Mouse (Mus musculus) neutrophil, adult 5-6 weeks (primary cell): Measurements from ENCODE around the gene Tmed10. TPM values are rescaled to one million over a fixed set of nuclear protein-coding genes. Genes with fewer than 3 reads are reported as not detected.

Experiments used
- ATAC-seq: fragments of 151-379, 151-347 bp; 2 replicates; pipeline ENCODE4 v1.8.0; 2017; ENCODE audit warnings: mild to moderate bottlenecking, moderate TSS enrichment; ENCODE audit not compliant: insufficient number of reproducible peaks, poor library complexity, low FRiP score, severe bottlenecking; ENCODE audit errors: extremely low read depth
- total RNA-seq: library from RNA; stranded (forward); fragments of 200-1000 nt; gene quantifications from 2 replicates; pipeline ENCODE4 v1.2.3, GENCODE M21; 2017

Gene Tmed10
- total RNA-seq, 1 experiment from 2014 or later = 89.6 TPM

- peak; percentile 62 for ATAC-seq
Measured at GRCm38 (mm10) chr12:85339947-85340346, 34.7 kb downstream of the Tmed10 start.

GRCm38 (mm10) chr12:85339243-85339729, 35.4 kb downstream of the Tmed10 start, which contains the start of gene Nek9:
Gene Nek9 (minus strand): TSS chr12:85339362.
- ATAC-seq = peak; percentile 86

GRCm38 (mm10) chr12:85338815-85339214, 35.8 kb downstream of the Tmed10 start:
- no peak for ATAC-seq

- no peak for ATAC-seq
Measured at GRCm38 (mm10) chr12:85337567-85338311, 36.9 kb downstream of the Tmed10 start.

GRCm38 (mm10) chr12:85330153-85330552, 44.5 kb downstream of the Tmed10 start:
- peak; percentile 26; the same call in 1 of the 2 replicates for ATAC-seq

GRCm38 (mm10) chr12:85308651-85309050, 66.0 kb downstream of the Tmed10 start:
- ATAC-seq = no peak

- peak; percentile 82 for ATAC-seq
Measured at GRCm38 (mm10) chr12:85305247-85305892, 69.3 kb downstream of the Tmed10 start.

- peak; percentile 49 for ATAC-seq
Measured at GRCm38 (mm10) chr12:85304725-85305124, 69.9 kb downstream of the Tmed10 start.

GRCm38 (mm10) chr12:85303256-85303655, 71.4 kb downstream of the Tmed10 start:
- ATAC-seq = no peak

- no peak for ATAC-seq
Measured at GRCm38 (mm10) chr12:85298835-85299180, 75.8 kb downstream of the Tmed10 start.

- no peak for ATAC-seq
Measured at GRCm38 (mm10) chr12:85298127-85298834, 76.4 kb downstream of the Tmed10 start.

GRCm38 (mm10) chr12:85297345-85297997, 77.2 kb downstream of the Tmed10 start:
- ATAC-seq = no peak

- no peak for ATAC-seq
Measured at GRCm38 (mm10) chr12:85296915-85297314, 77.7 kb downstream of the Tmed10 start.

GRCm38 (mm10) chr12:85295506-85295905, 79.1 kb downstream of the Tmed10 start:
- no peak for ATAC-seq

- no peak for ATAC-seq
Measured at GRCm38 (mm10) chr12:85292906-85293305, 81.7 kb downstream of the Tmed10 start.

- ATAC-seq = no peak
Measured at GRCm38 (mm10) chr12:85292288-85292687, 82.4 kb downstream of the Tmed10 start.

GRCm38 (mm10) chr12:85291541-85291940, 83.1 kb downstream of the Tmed10 start:
- no peak for ATAC-seq

- ATAC-seq = no peak
Measured at GRCm38 (mm10) chr12:85290633-85291032, 84.0 kb downstream of the Tmed10 start.
